Mouse (Mus musculus): ENCODE measurements at regions not wholly inside any gene's neighbourhood (a gene's known extent, or its start where the extent isn't known, plus 50 kb on each side); places are given as distances from the start of the nearest gene placed in this dataset.

DNA sequence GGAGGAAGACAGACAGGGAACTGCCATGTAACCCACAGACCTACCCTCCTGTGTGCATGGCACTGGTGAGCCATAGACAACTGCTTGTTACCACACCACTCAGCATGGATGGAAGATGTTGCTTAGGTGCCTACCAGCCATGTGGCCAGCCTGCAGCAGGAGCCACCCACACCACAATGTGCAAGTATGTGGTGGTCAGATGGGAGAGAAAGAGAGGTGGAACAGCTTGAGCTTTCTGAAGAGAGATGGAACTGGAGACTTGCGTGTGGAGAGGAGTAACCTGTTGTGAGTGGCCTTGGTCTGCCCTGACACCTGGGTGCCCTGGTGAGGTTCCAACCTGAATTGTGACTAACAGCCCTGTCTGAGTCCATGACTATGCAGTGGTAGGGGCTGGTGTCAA is 50.4 kb upstream of the Nkx2-2 start:
- ATAC-seq (replicated peaks; ENCODE audit: low FRiP score, low TSS enrichment, poor library complexity, severe bottlenecking), result no peak
